ENCODE assay signal across 7 mouse cellular contexts in the genomic region with DNA sequence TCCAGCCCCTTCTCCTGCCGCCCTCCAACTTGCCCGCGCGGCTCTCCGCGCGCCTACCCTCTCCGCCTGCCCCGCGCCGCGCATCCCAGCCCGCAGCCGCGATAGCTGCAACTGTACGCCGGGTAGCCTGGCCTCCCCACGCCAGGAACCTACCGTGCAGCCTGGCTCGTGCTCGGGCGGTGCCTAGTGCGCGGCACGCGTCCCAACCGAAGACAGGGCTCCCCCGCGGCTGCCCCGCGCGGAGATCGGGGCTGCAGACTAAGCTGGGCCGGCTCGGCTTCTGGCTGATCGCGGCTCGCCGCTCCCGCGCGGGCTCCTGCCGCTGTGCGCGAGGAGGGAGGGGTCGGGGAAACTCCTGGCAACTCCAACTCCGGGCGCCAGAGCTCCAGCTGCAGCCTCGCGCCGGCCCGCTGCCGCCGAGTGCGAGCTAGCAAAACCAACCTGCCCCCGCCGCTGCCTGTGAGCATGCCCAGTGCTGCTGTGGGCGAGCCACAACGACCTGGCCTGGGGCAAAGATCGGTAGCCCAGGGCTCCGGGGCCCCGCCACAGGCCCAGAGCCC. TPM values are rescaled to one million over a fixed set of nuclear protein-coding genes. Genes with fewer than 3 reads are reported as not detected.
DNase-seq lines count a peak whose midpoint lies in the region; ATAC-seq lines count a peak whose summit lies in the region.

No protein-coding gene starts in this region.

- peak; percentile 12 for DNase-seq in cerebellum, adult 11 months
- peak; percentile 92 for DNase-seq in forebrain, embryonic 11.5 days (ENCODE audit: low spot score)
- peak; percentile 91 for DNase-seq in kidney, postnatal 14 days
- peak; percentile 23 to 47 for DNase-seq in monocyte, adult 2 months (ENCODE audit: low read depth in 1 of 2, low spot score in 2 of 2)
- DNase-seq in telencephalon, adult 2 months (ENCODE audit: low read depth, low spot score): peak; percentile 50

- H3K27me3 ChIP-seq in forebrain, embryonic 11.5 days (ENCODE audit: control insufficient read depth, insufficient read depth, low read length): 0 out of 2 replicates have a peak, but pooled peaks cover 2% of the 10 kb centered on the region
- H3K27me3 ChIP-seq in heart, embryonic 15.5 days: no peaks in the 10 kb centered on the region
- peaks cover 46% of the 10 kb centered on the region for H3K27me3 ChIP-seq in liver, embryonic 12.5 days (replicated peaks)

- peak; percentile 88 for ATAC-seq in forebrain, embryonic 11.5 days (replicated peaks; ENCODE audit: low FRiP score)
- ATAC-seq in heart, embryonic 15.5 days (replicated peaks; ENCODE audit: insufficient number of reproducible peaks, insufficient read depth, low FRiP score, low read depth): peak; percentile 81
- peak; percentile 63 for ATAC-seq in liver, embryonic 12.5 days

- no peaks in the 10 kb centered on the region for H3K36me3 ChIP-seq in forebrain, embryonic 11.5 days (ENCODE audit: control insufficient read depth, insufficient read depth, low read length)
- H3K36me3 ChIP-seq in heart, embryonic 15.5 days: no peaks in the 10 kb centered on the region
- H3K36me3 ChIP-seq in liver, embryonic 12.5 days: no peaks in the 10 kb centered on the region

- no peaks in the 10 kb centered on the region for H3K4me1 ChIP-seq in forebrain, embryonic 11.5 days (replicated peaks; ENCODE audit: control insufficient read depth, insufficient read depth, low read length)
- peaks cover 21% of the 10 kb centered on the region for H3K4me1 ChIP-seq in heart, embryonic 15.5 days (replicated peaks)
- no peaks in the 10 kb centered on the region for H3K4me1 ChIP-seq in liver, embryonic 12.5 days

- peak overlapping the region; percentile 68 for H3K27ac ChIP-seq in forebrain, embryonic 11.5 days (ENCODE audit: low read depth, low read length)
- peak overlapping the region; percentile 88 for H3K27ac ChIP-seq in heart, embryonic 15.5 days
- peak overlapping the region; percentile 45 for H3K27ac ChIP-seq in liver, embryonic 12.5 days

- no peaks in the 10 kb centered on the region for H3K9me3 ChIP-seq in forebrain, embryonic 11.5 days (ENCODE audit: control insufficient read depth, low read length)
- no peaks in the 10 kb centered on the region for H3K9me3 ChIP-seq in heart, embryonic 15.5 days (replicated peaks)
- no peaks in the 10 kb centered on the region for H3K9me3 ChIP-seq in liver, embryonic 12.5 days (replicated peaks)

- WGBS in forebrain, embryonic 11.5 days: under 1% methylated on average over 62 of the region's 62 CpGs
- whole genome bisulfite sequencing in heart, embryonic 15.5 days: under 1% methylated on average over 62 of the region's 62 CpGs
- under 1% methylated on average over 62 of the region's 62 CpGs for WGBS in liver, embryonic 12.5 days (ENCODE audit: insufficient replicate concordance)

- peak overlapping the region; percentile 91 for H3K9ac ChIP-seq in forebrain, embryonic 11.5 days (ENCODE audit: low read length)
- peak overlapping the region; percentile 75 for H3K9ac ChIP-seq in heart, embryonic 15.5 days
- H3K9ac ChIP-seq in liver, embryonic 12.5 days: peak overlapping the region; percentile 55

- H3K4me2 ChIP-seq in forebrain, embryonic 11.5 days (ENCODE audit: low read depth, low read length, severe bottlenecking): peak overlapping the region; percentile 72
- peak overlapping the region; percentile 96 for H3K4me2 ChIP-seq in heart, embryonic 15.5 days
- peak overlapping the region; percentile 65 for H3K4me2 ChIP-seq in liver, embryonic 12.5 days

- peak overlapping the region; percentile 67 for H3K4me3 ChIP-seq in forebrain, embryonic 11.5 days (ENCODE audit: low read depth, low read length)
- H3K4me3 ChIP-seq in heart, embryonic 15.5 days: peak overlapping the region; percentile 68
- H3K4me3 ChIP-seq in liver, embryonic 12.5 days: peak overlapping the region; percentile 56

RNA-seq across cellular contexts. Expression of a gene that starts 0.4 kb away (rescaled TPM):
- polyA plus RNA-seq in forebrain, embryonic 11.5 days (2014; fragmentation: Nextera tagmentation; extraction: Ambion mirVana): 16.9 and 18.3 TPM in 2 replicates
- 13.1 and 16.6 TPM in 2 replicates for polyA plus RNA-seq in heart, embryonic 15.5 days (2015; fragmentation: Nextera tagmentation; extraction: Ambion mirVana)
- polyA plus RNA-seq in liver, embryonic 12.5 days (2016; fragmentation: Nextera tagmentation; extraction: Ambion mirVana): 5.5 and 6.7 TPM in 2 replicates

Comparison
In these comparisons a context has a peak if more than half of its experiments do, and no peak if none do; other contexts are left out.
1. Peak in every context shown above with its lines: DNase-seq, ATAC-seq, H3K4me3 ChIP-seq and H3K27ac ChIP-seq.
2. DNase-seq: peak in every context shown above with its lines; median percentile 92 in forebrain, embryonic 11.5 days; 91 in kidney, postnatal 14 days; 50 in telencephalon, adult 2 months; 35 in monocyte, adult 2 months; 12 in cerebellum, adult 11 months.